Mouse (Mus musculus): ENCODE data around the gene Spock2. TPM values are rescaled to one million over a fixed set of nuclear protein-coding genes. Genes with fewer than 3 reads are reported as not detected.
"Not testable (repeated sequence)": the region's sequence is repeated elsewhere in the genome, so short reads cannot be mapped to it uniquely, and the experiment has no call there.

Spock2 gene
- total and polyA plus RNA-seq, 3 experiments: 0.10 to 0.13 TPM; not detected in 1

DNA sequence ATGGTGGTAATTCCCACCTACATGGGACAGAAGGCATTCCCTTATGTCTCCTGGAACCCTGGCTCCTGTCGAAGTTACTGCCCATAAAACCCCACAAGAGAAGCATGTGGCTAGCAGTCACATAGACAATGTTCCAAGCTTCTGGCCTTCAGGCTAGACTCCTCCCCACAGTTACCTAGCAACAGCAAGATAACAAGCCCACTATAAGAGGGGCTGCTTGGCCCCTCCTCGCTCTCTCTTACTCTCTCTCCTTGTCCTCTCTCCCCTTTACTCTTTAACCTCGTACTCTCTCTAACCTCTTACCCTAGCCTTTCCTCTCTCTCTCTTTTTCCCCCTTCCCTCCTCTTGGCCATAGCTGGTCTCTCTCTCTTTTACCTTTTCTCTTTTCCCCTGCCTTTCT is 55.4 kb downstream of the Spock2 start:
- H3K4me3 ChIP-seq (replicated peaks in 1 of 3; ENCODE audit: low read depth in 2 of 3, low read length in 2 of 3, poor library complexity in 1 of 3): peak overlapping the region in 2 of 3 experiments; percentile 54 to 57
- H3K9me3 ChIP-seq (replicated peaks; ENCODE audit: low read length); H3K79me2 ChIP-seq (replicated peaks; ENCODE audit: control insufficient read depth, extremely low read depth, insufficient read depth, poor library complexity, severe bottlenecking); dilution Hi-C loops (cut with MboI; ENCODE audit: extremely low pct_ligation_motif_present, extremely low pct_unique_long_range_greater_than_20kb, low sequenced_read_pairs); in situ Hi-C loops (cut with MboI; ENCODE audit: low pct_ligation_motif_present, low pct_unique_long_range_greater_than_20kb, low sequenced_read_pairs); H3K27me3 ChIP-seq (replicated peaks): not testable (repeated sequence)
- peak overlapping the region; percentile 70 for H3K4me2 ChIP-seq (ENCODE audit: insufficient read depth, low read depth, poor library complexity, severe bottlenecking)
- peak; percentile 55 for DNase-seq (ENCODE audit: extremely low read depth)
- H3K36me3 ChIP-seq (replicated peaks in 1 of 2; ENCODE audit: control insufficient read depth in 1 of 2, insufficient read depth in 1 of 2, low read length in 1 of 2): peaks cover 9 to 28% of the 10 kb centered on the region in 2 experiments
- TF ChIP-seq MAX (IDR thresholded peaks at IDR 0.05; ENCODE audit: low read length): peak; percentile 59; the same call in 1 of the 2 replicates
- peak; percentile 94 for TF ChIP-seq TBP (conservative IDR thresholded peaks at IDR 0.05; ENCODE audit: low read depth, low read length)
- TF ChIP-seq TCF12 (IDR thresholded peaks at IDR 0.05; ENCODE audit: low read depth, low read length): peak; percentile 39; the same call in 1 of the 2 replicates
- peak; percentile 48; the same call in 1 of the 2 replicates for TF ChIP-seq POLR2A (IDR thresholded peaks at IDR 0.05; ENCODE audit: low read depth, low read length)
- TF ChIP-seq MYC (IDR thresholded peaks at IDR 0.05; ENCODE audit: low read depth, low read length): peak; percentile 48; the same call in 1 of the 2 replicates
- 0 out of 2 replicates have a peak, but pooled peaks have one; percentile 17 for TF ChIP-seq CHD1 (IDR thresholded peaks at IDR 0.05; ENCODE audit: low read depth, low read length)
- H3K9ac ChIP-seq (ENCODE audit: insufficient read depth, low read depth): peak overlapping the region; percentile 97
- peaks cover 26 to 73% of the 10 kb centered on the region in 2 experiments for H3K4me1 ChIP-seq (ENCODE audit: control insufficient read depth in 1 of 2, insufficient read depth in 2 of 2)
- peak overlapping the region; percentile 99 for H3K27ac ChIP-seq (ENCODE audit: insufficient read depth, low read depth)

DNA sequence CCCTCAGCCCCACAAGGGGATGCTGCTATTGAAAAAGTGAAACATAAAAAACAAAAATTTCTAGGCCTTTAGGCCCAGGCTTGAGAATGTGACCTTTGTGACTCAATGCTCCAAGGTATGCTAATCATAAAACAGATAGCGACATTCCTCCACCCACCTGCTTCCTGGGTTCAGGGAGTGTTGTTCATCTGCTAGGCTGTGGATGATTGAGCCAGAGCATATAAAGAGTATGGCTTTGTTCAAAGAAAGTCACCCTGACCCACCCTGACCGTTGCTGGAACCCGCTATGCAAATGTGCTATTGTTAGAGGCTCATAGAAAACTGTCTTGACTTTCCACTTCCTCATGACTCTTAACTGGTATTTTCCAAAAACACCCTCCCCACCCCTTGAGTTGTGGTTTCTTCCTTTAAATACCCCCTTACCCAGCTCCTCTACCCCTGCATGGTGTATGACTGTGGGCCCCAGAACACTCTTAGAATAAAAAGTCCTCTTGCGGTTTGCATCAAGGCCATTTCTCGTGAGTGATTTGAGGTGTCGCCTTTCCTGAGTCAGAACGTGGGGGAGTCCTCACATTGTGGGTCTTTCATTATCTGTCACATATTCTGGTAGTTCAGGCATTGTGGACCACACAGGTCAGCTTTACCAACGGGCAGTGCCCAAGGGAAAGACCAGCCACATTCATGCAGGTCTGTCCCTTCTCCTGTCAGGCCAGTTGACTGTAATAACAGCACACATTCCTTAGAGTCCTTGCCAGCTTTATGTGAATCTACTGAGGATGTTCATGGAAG is 56.4 kb downstream of the Spock2 start:
- H3K79me2 ChIP-seq (replicated peaks; ENCODE audit: control insufficient read depth, extremely low read depth, insufficient read depth, poor library complexity, severe bottlenecking); dilution Hi-C loops (cut with MboI; ENCODE audit: extremely low pct_ligation_motif_present, extremely low pct_unique_long_range_greater_than_20kb, low sequenced_read_pairs); H3K27me3 ChIP-seq (replicated peaks); in situ Hi-C loops (cut with MboI; ENCODE audit: low pct_ligation_motif_present, low pct_unique_long_range_greater_than_20kb, low sequenced_read_pairs): not testable (repeated sequence)
- peak overlapping the region; percentile 70 for H3K4me2 ChIP-seq (ENCODE audit: insufficient read depth, low read depth, poor library complexity, severe bottlenecking)
- H3K4me3 ChIP-seq (replicated peaks in 1 of 3; ENCODE audit: low read depth in 2 of 3, low read length in 2 of 3, poor library complexity in 1 of 3): peak overlapping the region in 2 of 3 experiments; percentile 54 to 57
- peak overlapping the region; percentile 99 for H3K27ac ChIP-seq (ENCODE audit: insufficient read depth, low read depth)
- peak overlapping the region; percentile 97 for H3K9ac ChIP-seq (ENCODE audit: insufficient read depth, low read depth)
- DNase-seq (ENCODE audit: extremely low read depth): peak; percentile 95
- peaks cover 9 to 27% of the 10 kb centered on the region in 2 experiments for H3K36me3 ChIP-seq (replicated peaks in 1 of 2; ENCODE audit: control insufficient read depth in 1 of 2, insufficient read depth in 1 of 2, low read length in 1 of 2)
- peak; percentile 93 for TF ChIP-seq MEF2A (IDR thresholded peaks at IDR 0.05; ENCODE audit: borderline replicate concordance, low read depth, low read length)
- peak; percentile 83 for TF ChIP-seq SIN3A (IDR thresholded peaks at IDR 0.05; ENCODE audit: low read length)
- peak; percentile 93 for TF ChIP-seq ETS1 (conservative IDR thresholded peaks at IDR 0.05; ENCODE audit: low read depth, low read length)
- peak; percentile 67 for TF ChIP-seq ZNF384 (IDR thresholded peaks at IDR 0.05; ENCODE audit: low read depth, low read length)
- peak; percentile 94 for TF ChIP-seq EP300 (IDR thresholded peaks at IDR 0.05; ENCODE audit: low read length)
- TF ChIP-seq IRF4 (IDR thresholded peaks at IDR 0.05; ENCODE audit: low read depth, low read length): peak; percentile 89
- TF ChIP-seq ELF1 (IDR thresholded peaks at IDR 0.05; ENCODE audit: low read depth, low read length): peak; percentile 66
- TF ChIP-seq TCF12 (IDR thresholded peaks at IDR 0.05; ENCODE audit: low read depth, low read length): peak; percentile 96
- TF ChIP-seq JUND (conservative IDR thresholded peaks at IDR 0.05; ENCODE audit: low read depth, low read length): peak; percentile 73
- TF ChIP-seq ZMIZ1 (IDR thresholded peaks at IDR 0.05; ENCODE audit: low read depth, low read length): peak; percentile 46
- TF ChIP-seq MXI1 (IDR thresholded peaks at IDR 0.05; ENCODE audit: low read depth, low read length): peak; percentile 47; the same call in 1 of the 2 replicates
- TF ChIP-seq UBTF (IDR thresholded peaks at IDR 0.05; ENCODE audit: low read depth, low read length): peak; percentile 38; the same call in 1 of the 2 replicates
- peak; percentile 81; the same call in 1 of the 2 replicates for TF ChIP-seq TBP (conservative IDR thresholded peaks at IDR 0.05; ENCODE audit: low read depth, low read length)
- TF ChIP-seq MAZ (IDR thresholded peaks at IDR 0.05; ENCODE audit: low read depth, low read length): peak; percentile 98
- TF ChIP-seq BHLHE40 (IDR thresholded peaks at IDR 0.05; ENCODE audit: low read depth, low read length): peak; percentile 96
- TF ChIP-seq MYC (IDR thresholded peaks at IDR 0.05; ENCODE audit: low read depth, low read length): peak; percentile 70
- peak; percentile 52 for TF ChIP-seq POLR2A (IDR thresholded peaks at IDR 0.05; ENCODE audit: low read depth, low read length)
- TF ChIP-seq RCOR1 (conservative IDR thresholded peaks at IDR 0.05; ENCODE audit: low read depth, low read length): peak; percentile 89; the same call in 1 of the 2 replicates
- peak; percentile 83 for TF ChIP-seq CHD2 (IDR thresholded peaks at IDR 0.05; ENCODE audit: low read length)
- TF ChIP-seq MAFK (IDR thresholded peaks at IDR 0.05; ENCODE audit: insufficient replicate concordance, low read length): peak; percentile 86
- peak; percentile 86; the same call in 1 of the 2 replicates for TF ChIP-seq POLR2AphosphoS2 (IDR thresholded peaks at IDR 0.05; ENCODE audit: low read depth, low read length)
- H3K9me3 ChIP-seq (replicated peaks; ENCODE audit: low read length): peaks cover 14% of the 10 kb centered on the region
- H3K4me1 ChIP-seq (ENCODE audit: control insufficient read depth in 1 of 2, insufficient read depth in 2 of 2): peaks cover 22 to 75% of the 10 kb centered on the region in 2 experiments

All from CH12.LX (cell line).